Mouse (Mus musculus): Measurements from ENCODE around the gene Pnkd. TPM values are rescaled to one million over a fixed set of nuclear protein-coding genes. Genes with fewer than 3 reads are reported as not detected.

Gene Pnkd
- polyA plus RNA-seq, 1 experiment from 2014 or later, result 108 TPM

DNA sequence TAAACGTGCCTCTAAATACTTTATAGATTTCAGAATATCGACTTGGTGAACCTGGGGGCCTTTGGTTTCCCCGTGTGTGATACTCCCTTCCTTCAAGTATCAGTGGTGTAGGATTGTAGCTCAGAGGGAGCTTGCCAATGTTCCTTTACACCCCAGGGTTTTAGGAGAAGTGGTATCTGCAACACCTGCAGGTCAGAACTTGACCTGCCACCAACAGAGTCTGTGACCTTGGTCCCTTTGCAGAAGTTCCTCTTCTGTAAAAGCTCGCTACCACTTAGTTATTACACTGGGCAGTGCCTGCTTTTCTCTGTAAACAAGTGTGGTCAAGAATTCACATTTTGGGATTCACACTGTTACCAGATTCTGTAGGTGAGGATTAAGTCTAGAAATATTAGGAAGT lies 34.6 kb upstream of the Pnkd start:
- H3K4me3 ChIP-seq, result no peak overlapping the region
- no peak overlapping the region for H3K27ac ChIP-seq (replicated peaks)
- no peaks in the 10 kb centered on the region for H3K27me3 ChIP-seq (replicated peaks; ENCODE audit: low read depth, poor library complexity, severe bottlenecking)
- no peaks in the 10 kb centered on the region for H3K9me3 ChIP-seq
- 90% methylated on average over 4 of the region's 4 CpGs for WGBS
- no peak for DNase-seq (ENCODE audit: low spot score)
- H3K36me3 ChIP-seq (replicated peaks), result peaks cover 90% of the 10 kb centered on the region
- H3K4me1 ChIP-seq, result no peaks in the 10 kb centered on the region

DNA sequence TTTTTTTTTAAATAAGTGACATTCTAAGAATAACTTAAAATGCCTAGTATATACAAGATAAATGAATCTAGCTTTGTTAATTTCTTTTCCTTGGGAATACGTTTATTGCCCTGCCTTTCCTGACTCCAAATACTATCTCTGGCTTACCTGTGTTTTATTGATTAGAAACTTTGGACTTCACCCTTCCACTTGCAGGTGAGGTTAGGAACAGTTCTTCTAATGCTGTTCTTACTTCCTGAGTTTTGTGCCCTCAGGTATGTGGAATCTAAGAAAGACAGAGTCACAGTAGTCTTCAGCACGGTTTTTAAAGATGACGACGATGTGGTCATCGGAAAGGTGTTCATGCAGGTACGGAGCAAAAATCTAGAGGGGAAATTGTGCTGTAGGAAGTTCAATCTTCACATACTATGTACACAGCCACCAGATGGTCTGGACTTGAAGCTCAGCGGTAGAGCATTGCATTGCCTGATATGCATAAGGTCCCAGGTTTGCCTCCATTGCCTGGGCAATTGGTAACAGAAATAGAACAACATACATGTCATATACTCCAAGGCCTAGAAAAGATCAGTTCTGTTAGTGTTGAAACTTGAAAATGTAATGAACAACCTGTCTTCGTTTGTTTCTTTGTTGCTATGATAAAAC lies 28.9 kb upstream of the Pnkd start:
- Histone ChIP-seq H3K4me1 (no peaks in the 10 kb centered on the region), H3K27me3 (replicated peaks; ENCODE audit: low read depth, poor library complexity, severe bottlenecking) (no peaks in the 10 kb centered on the region), H3K4me3 (no peak overlapping the region), H3K27ac (replicated peaks) (no peak overlapping the region), H3K9me3 (no peaks in the 10 kb centered on the region), H3K36me3 (replicated peaks) (peaks cover 98% of the 10 kb centered on the region)
- WGBS, result 95% methylated on average over 8 of the region's 8 CpGs
- no peak for DNase-seq (ENCODE audit: low spot score)

DNA sequence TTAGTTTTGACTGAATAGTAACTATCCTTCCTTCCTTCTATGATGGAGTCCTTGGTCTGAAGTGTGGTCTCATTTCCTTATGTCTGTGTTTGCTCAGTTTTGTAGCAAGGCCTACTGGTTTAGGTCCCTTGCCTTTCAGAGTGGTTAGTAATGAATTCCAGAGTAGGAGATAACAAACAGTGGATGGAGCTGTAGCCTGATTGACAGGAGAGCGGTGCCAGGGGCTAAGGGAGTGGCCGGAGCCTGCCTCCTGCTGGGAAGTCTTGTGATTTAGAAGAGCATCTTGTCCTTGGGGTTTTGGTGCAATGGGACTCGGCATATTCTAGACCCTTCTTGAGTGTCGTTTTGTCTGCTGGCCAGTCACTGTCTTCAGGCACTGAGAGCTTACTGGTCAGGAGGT lies 27.9 kb upstream of the Pnkd start:
- no peaks in the 10 kb centered on the region for H3K4me1 ChIP-seq
- DNase-seq (ENCODE audit: low spot score), result no peak
- WGBS, result 75% methylated on average over 4 of the region's 4 CpGs

DNA sequence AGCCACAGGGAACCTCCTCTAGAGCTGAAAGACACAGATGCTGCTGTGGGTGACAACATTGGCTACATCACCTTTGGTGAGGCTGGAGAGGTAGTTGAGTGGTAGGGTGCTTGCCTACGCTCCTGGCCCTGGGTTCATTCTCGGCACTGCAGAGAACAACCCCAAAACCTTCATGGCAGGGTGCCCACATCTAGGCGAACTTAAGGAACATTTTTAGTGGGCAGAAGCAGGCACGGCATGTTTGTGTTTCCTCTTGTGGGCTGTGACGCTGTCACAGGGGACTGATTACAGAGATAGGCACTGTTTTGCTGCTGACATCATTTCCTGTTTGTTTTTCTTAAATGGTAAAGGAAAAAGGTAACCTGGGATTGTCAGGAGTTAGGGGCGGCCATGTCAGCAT lies 22.2 kb upstream of the Pnkd start:
- no peaks in the 10 kb centered on the region for H3K27me3 ChIP-seq (replicated peaks; ENCODE audit: low read depth, poor library complexity, severe bottlenecking)
- no peak overlapping the region for H3K4me3 ChIP-seq
- peaks cover 98% of the 10 kb centered on the region for H3K36me3 ChIP-seq (replicated peaks)
- no peak for DNase-seq (ENCODE audit: low spot score)
- no peaks in the 10 kb centered on the region for H3K4me1 ChIP-seq
- H3K9me3 ChIP-seq, result no peaks in the 10 kb centered on the region
- H3K27ac ChIP-seq (replicated peaks), result no peak overlapping the region
- 88% methylated on average over 6 of the region's 6 CpGs for WGBS

More for the DNA sequence above, 27.9 kb upstream of the Pnkd start:
- H3K4me3 ChIP-seq, result no peak overlapping the region
- no peaks in the 10 kb centered on the region for H3K9me3 ChIP-seq
- H3K27me3 ChIP-seq (replicated peaks; ENCODE audit: low read depth, poor library complexity, severe bottlenecking), result no peaks in the 10 kb centered on the region
- no peak overlapping the region for H3K27ac ChIP-seq (replicated peaks)
- peaks cover 98% of the 10 kb centered on the region for H3K36me3 ChIP-seq (replicated peaks)

DNA sequence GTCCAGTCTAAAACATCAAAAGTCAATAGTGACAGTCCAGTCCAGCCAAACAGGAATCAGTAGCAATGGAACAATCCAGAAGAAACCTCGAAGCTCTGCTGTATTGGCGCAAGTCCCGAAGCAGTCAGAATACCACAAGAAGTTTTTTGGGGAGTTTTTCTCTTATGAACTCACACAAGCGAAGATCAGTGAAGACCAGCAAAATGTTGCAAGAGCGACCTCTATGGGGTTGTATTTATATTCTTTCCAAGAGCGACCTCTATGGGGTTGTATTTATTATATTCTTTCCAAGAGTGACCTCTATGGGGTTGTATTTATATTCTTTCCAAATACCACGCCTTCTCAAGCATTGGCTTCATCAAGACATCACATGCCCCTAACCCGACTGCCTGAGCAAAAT lies 16.0 kb upstream of the Pnkd start:
- no peaks in the 10 kb centered on the region for H3K27me3 ChIP-seq (replicated peaks; ENCODE audit: low read depth, poor library complexity, severe bottlenecking)
- 87% methylated on average over 8 of the region's 8 CpGs for WGBS
- H3K27ac ChIP-seq (replicated peaks), result no peak overlapping the region
- no peaks in the 10 kb centered on the region for H3K9me3 ChIP-seq
- no peak overlapping the region for H3K4me3 ChIP-seq
- peaks cover 3% of the 10 kb centered on the region for H3K4me1 ChIP-seq
- H3K36me3 ChIP-seq (replicated peaks), result peaks cover 55% of the 10 kb centered on the region
- DNase-seq (ENCODE audit: low spot score), result no peak

DNA sequence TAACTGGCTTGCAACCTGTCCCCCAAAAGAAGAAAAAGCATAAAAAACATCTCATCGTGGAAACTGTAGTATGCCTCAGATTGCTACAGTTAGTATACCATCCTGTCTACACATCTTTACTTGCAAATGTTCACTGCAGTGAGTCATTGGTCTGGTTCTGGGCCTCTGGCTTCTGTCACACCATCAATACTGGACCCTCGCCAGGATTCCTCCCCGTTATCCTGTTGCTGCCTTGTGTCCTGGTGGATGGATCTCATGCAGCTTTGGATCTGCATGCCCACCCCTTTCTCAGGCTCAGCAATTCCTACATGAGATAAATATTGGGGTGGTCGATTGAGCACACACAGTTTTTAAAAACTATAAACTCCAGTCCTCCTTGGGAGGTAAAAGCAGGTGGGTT lies 13.1 kb upstream of the Pnkd start:
- Histone ChIP-seq H3K27ac (replicated peaks) (no peak overlapping the region), H3K9me3 (no peaks in the 10 kb centered on the region), H3K36me3 (replicated peaks) (peaks cover 26% of the 10 kb centered on the region), H3K27me3 (replicated peaks; ENCODE audit: low read depth, poor library complexity, severe bottlenecking) (no peaks in the 10 kb centered on the region), H3K4me3 (no peak overlapping the region), H3K4me1 (peaks cover 27% of the 10 kb centered on the region)
- no peak for DNase-seq (ENCODE audit: low spot score)
- WGBS, result 86% methylated on average over 4 of the region's 4 CpGs

DNA sequence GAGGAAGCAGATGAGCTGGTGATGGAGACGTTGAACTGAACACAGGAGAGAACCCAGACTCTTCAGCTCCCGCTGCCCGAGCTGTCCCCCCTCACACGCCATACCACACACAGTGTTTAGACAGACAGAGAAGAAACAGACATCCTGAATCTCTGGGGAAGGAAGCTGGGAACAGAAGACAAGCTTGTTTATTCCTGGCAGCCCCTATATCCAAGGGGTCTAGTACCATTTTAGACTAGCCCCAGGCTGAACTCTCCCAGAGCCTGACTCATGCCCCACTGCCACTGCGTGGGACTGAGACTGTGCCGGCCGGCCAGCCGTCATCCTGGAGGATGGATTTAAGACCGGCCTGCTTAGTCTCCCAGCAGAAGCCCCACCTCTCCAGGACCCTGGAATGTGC lies 9.7 kb upstream of the Pnkd start:
- 28% methylated on average over 9 of the region's 9 CpGs for WGBS
- H3K36me3 ChIP-seq (replicated peaks), result peaks cover 17% of the 10 kb centered on the region

DNA sequence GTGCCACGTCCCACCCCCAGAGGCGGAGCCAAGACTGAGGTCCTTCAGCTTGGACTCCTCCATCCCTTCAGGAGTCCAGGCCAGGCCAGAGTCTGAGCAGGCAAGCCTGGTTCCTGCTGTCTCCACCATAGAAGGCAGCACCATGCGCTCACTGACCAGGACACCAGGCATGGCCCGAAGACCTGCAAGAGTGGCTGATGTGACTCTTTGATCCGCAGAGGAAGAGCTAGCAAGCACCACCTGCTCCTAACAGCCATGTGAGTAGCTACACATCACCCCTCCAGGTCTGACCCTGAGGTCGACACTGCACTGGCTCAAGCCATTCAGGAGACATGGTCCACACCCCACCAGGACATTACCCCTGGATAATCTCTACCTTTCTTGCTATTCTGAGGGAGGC lies 7.7 kb upstream of the Pnkd start:
- 65% methylated on average over 6 of the region's 6 CpGs for WGBS
- peaks cover 37% of the 10 kb centered on the region for H3K36me3 ChIP-seq (replicated peaks)
- no peaks in the 10 kb centered on the region for H3K9me3 ChIP-seq
- H3K27me3 ChIP-seq (replicated peaks; ENCODE audit: low read depth, poor library complexity, severe bottlenecking), result no peaks in the 10 kb centered on the region
- peaks cover 47% of the 10 kb centered on the region for H3K4me1 ChIP-seq
- no peak for DNase-seq (ENCODE audit: low spot score)
- no peak overlapping the region for H3K27ac ChIP-seq (replicated peaks)
- no peak overlapping the region for H3K4me3 ChIP-seq

More for the DNA sequence above, 9.7 kb upstream of the Pnkd start:
- peaks cover 41% of the 10 kb centered on the region for H3K4me1 ChIP-seq
- no peaks in the 10 kb centered on the region for H3K27me3 ChIP-seq (replicated peaks; ENCODE audit: low read depth, poor library complexity, severe bottlenecking)
- no peak overlapping the region for H3K27ac ChIP-seq (replicated peaks)
- H3K4me3 ChIP-seq, result no peak overlapping the region
- peak; percentile 53 for DNase-seq (ENCODE audit: low spot score)
- H3K9me3 ChIP-seq, result no peaks in the 10 kb centered on the region

DNA sequence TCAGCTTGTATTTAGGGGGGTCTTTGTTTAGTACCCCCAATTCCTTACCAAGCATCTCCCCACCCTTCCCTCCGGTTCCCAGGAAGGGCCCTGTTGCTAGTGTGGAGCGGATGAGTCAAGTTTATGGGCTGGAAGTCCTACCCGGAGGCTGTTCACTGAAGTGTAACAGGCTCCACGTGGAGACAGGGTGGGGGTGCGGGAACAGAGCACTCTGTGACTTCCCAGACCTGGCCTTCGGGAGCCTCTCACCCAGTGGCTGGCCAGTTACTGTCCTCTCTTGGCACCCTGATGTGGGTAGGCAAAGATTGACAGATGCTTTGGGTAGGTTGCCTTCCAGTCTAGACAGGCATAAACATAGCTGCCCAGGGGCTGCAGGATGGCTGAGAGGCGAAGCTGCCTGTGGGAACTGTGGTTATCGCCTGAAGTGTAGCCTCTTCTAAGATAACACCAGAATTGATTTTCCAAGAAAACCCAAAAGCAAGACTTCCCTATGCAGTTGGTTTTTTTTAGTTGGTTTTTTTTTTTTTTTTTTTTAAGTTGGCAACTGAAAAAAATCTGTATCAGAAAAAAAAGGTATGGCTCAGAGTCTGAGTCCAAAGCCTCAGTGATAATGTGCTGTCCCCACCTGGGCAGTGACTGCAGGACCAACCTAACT lies 6.7 kb upstream of the Pnkd start:
- H3K27me3 ChIP-seq (replicated peaks; ENCODE audit: low read depth, poor library complexity, severe bottlenecking), result no peaks in the 10 kb centered on the region
- H3K4me1 ChIP-seq, result peaks cover 52% of the 10 kb centered on the region
- no peak for DNase-seq (ENCODE audit: low spot score)
- 62% methylated on average over 8 of the region's 8 CpGs for WGBS
- peaks cover 47% of the 10 kb centered on the region for H3K36me3 ChIP-seq (replicated peaks)
- no peaks in the 10 kb centered on the region for H3K9me3 ChIP-seq
- no peak overlapping the region for H3K4me3 ChIP-seq
- no peak overlapping the region for H3K27ac ChIP-seq (replicated peaks)

DNA sequence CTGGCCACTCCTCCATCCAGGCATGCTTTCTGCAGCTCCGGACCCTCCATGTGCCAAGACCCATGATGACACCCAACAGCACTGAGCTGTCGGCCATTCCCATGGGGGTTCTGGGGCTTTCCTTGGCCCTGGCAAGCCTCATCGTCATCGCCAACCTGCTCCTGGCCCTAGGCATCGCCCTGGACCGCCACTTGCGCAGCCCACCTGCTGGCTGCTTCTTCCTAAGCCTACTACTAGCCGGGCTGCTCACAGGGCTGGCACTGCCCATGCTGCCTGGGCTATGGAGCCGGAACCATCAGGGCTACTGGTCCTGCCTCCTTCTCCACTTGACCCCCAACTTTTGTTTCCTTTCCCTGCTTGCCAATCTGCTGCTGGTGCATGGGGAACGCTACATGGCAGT lies 6.2 kb upstream of the Pnkd start, which contains the start of gene Gpbar1:
Gene Gpbar1 (plus strand): TSS at position 13 of the 400 bp plus-strand sequence.
- Histone ChIP-seq H3K9me3 (no peaks in the 10 kb centered on the region), H3K27me3 (replicated peaks; ENCODE audit: low read depth, poor library complexity, severe bottlenecking) (no peaks in the 10 kb centered on the region), H3K4me1 (peaks cover 56% of the 10 kb centered on the region), H3K4me3 (no peak within 1 kb of the TSS), H3K36me3 (replicated peaks) (peaks cover 50% of the 10 kb centered on the region), H3K27ac (replicated peaks) (0 out of 2 replicates have a peak within 1 kb of the TSS, but pooled peaks have one; percentile 27)
- no peak for DNase-seq (ENCODE audit: low spot score)
- 94% methylated on average over 10 of the region's 10 CpGs for WGBS

DNA sequence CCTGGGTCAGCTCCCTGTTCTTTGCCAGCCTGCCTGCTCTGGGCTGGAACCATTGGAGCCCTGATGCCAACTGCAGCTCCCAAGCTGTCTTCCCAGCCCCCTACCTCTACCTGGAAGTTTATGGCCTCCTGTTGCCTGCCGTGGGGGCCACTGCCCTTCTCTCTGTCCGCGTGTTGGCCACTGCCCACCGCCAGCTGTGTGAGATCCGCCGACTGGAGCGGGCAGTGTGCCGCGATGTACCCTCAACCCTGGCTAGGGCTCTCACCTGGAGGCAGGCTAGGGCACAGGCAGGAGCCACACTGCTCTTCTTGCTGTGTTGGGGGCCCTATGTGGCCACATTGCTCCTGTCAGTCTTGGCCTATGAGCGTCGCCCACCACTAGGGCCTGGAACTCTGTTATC lies 5.7 kb upstream of the Pnkd start:
- Histone ChIP-seq H3K36me3 (replicated peaks) (peaks cover 50% of the 10 kb centered on the region), H3K27ac (replicated peaks) (no peak overlapping the region), H3K4me3 (no peak overlapping the region), H3K9me3 (no peaks in the 10 kb centered on the region), H3K4me1 (peaks cover 56% of the 10 kb centered on the region), H3K27me3 (replicated peaks; ENCODE audit: low read depth, poor library complexity, severe bottlenecking) (no peaks in the 10 kb centered on the region)
- DNase-seq (ENCODE audit: low spot score), result no peak
- 92% methylated on average over 11 of the region's 11 CpGs for WGBS

DNA sequence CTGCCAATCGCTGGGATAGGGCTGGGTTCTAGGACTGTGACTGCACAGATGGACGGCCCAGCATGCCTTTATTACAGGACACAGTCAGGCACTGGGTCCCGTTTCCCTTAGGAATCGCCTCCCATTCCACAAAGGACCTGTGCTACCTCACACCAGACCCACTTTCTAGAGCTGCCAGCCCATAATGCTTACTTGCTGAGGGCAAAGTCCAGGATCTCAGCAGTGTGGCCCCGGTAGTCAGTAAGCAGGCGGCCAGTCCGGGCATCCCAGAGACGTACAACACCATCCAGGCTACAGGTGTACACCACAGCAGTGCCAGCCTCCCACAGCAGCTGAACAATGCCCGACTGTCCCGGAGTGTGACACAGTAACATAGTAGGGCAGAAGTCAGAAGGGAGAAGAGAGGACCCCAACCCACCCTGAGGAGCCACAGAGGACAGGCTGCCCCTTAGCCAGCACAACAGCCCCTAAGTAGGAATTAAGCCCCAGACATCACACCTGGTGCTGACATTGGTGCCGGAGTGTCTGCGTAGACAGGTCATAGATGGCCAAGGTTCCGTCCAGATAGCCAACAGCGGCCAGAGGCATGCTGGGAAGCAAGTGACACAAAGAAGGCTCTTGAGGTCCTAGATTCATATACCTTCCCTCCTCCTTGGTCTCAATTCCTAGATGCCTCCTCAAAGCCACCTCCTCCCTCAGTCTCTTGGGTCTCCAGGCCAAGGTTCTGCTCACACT lies 4.0 kb upstream of the Pnkd start:
- H3K36me3 ChIP-seq (replicated peaks), result peaks cover 50% of the 10 kb centered on the region
- H3K9me3 ChIP-seq, result no peaks in the 10 kb centered on the region
- no peak for DNase-seq (ENCODE audit: low spot score)
- H3K27me3 ChIP-seq (replicated peaks; ENCODE audit: low read depth, poor library complexity, severe bottlenecking), result no peaks in the 10 kb centered on the region
- H3K4me3 ChIP-seq, result no peak overlapping the region
- H3K4me1 ChIP-seq, result peaks cover 47% of the 10 kb centered on the region
- WGBS, result 92% methylated on average over 14 of the region's 14 CpGs
- H3K27ac ChIP-seq (replicated peaks), result no peak overlapping the region

DNA sequence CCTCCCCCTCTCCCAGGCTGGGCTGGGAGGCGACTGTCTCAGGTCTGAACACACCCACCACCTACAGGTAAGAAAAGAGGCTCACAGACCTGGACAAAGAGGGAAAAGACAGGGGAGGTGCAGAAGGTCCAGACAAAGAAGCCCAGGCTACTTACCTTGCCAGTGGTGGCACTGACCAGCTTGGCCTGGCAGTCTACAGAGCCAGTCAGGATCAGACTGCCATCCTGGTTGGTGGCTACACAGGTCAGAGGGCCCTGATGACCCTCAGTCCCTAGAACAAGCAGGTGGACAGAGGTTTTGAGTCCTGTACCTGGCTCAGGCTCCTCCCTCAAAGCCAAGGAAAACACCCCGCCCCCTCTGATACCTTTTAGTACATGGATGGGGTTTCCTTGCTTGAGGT lies 3.4 kb upstream of the Pnkd start:
- Histone ChIP-seq H3K36me3 (replicated peaks) (peaks cover 50% of the 10 kb centered on the region), H3K27ac (replicated peaks) (no peak overlapping the region), H3K9me3 (no peaks in the 10 kb centered on the region), H3K4me3 (no peak overlapping the region), H3K27me3 (replicated peaks; ENCODE audit: low read depth, poor library complexity, severe bottlenecking) (no peaks in the 10 kb centered on the region), H3K4me1 (peaks cover 48% of the 10 kb centered on the region)
- WGBS, result 88% methylated on average over 2 of the region's 2 CpGs
- no peak for DNase-seq (ENCODE audit: low spot score)
